Mouse (Mus musculus): ENCODE data around the gene Ptch1.

- no peak for TF ChIP-seq USF1 (IDR thresholded peaks at IDR 0.05; ENCODE audit: low read depth)
- no peak for TF ChIP-seq CTCF (IDR thresholded peaks at IDR 0.05; ENCODE audit: control insufficient read depth, insufficient read depth, insufficient read length)
- no peak for TF ChIP-seq MAX (IDR thresholded peaks at IDR 0.05)
- no peak for TF ChIP-seq MYOD1 (IDR thresholded peaks at IDR 0.05; ENCODE audit: control insufficient read depth, insufficient read length, low read depth)
- TF ChIP-seq CEBPB (IDR thresholded peaks at IDR 0.05; ENCODE audit: low read depth) = no peak
- no peak for TF ChIP-seq FOSL1 (IDR thresholded peaks at IDR 0.05; ENCODE audit: insufficient read depth, low read length, poor library complexity, severe bottlenecking)
- no peak for TF ChIP-seq MYOG (IDR thresholded peaks at IDR 0.05; ENCODE audit: control insufficient read depth, extremely low read depth, insufficient read length)
These were observed 20.0 kb downstream of the Ptch1 start for GRCm38 (mm10) chr13:63553436-63553835.

All from C2C12 (cell line).